Mouse (Mus musculus) stomach, postnatal 0 days (tissue): Measurements from ENCODE around the gene Tspan32. TPM values are rescaled to one million over a fixed set of nuclear protein-coding genes. Genes with fewer than 3 reads are reported as not detected.

Experiments used
- ATAC-seq: fragments of 200-750 bp; cut with Nextera tagmentation; 2 replicates; pipeline ENCODE4 v1.8.0; 2017; ENCODE audit not compliant: low FRiP score, low TSS enrichment
- DNase-seq: peaks from one replicate; pipeline ENCODE4 v3.0.0-alpha.2; 2016; ENCODE audit warnings: low spot score
- H3K27ac ChIP-seq: fragments of 300-500 bp; sonication (generic); replicated peaks from 2 replicates; pipeline ENCODE4 v1.5.1; 2014; ENCODE audit warnings: mild to moderate bottlenecking, control low read depth
- H3K27me3 ChIP-seq: fragments of 300-500 bp; sonication (generic); 2 replicates; pipeline ENCODE4 v1.6.1; 2014; ENCODE audit warnings: low read length; ENCODE audit not compliant: control insufficient read depth, insufficient read depth
- H3K36me3 ChIP-seq: fragments of 300-500 bp; sonication (generic); 2 replicates; pipeline ENCODE4 v1.6.1; 2014; ENCODE audit warnings: low read length, mixed read lengths; ENCODE audit not compliant: control insufficient read depth, insufficient read depth
- H3K4me1 ChIP-seq: fragments of 300-500 bp; sonication (generic); replicated peaks from 2 replicates; pipeline ENCODE4 v1.6.1; 2014; ENCODE audit warnings: antibody characterized with exemption; ENCODE audit not compliant: control insufficient read depth, insufficient read depth
- H3K4me2 ChIP-seq: fragments of 300-500 bp; sonication (generic); replicated peaks from 2 replicates; pipeline ENCODE4 v1.6.1; 2014; ENCODE audit warnings: low read depth, mild to moderate bottlenecking, control low read depth, moderate library complexity
- H3K4me3 ChIP-seq: fragments of 300-500 bp; sonication (generic); 2 replicates; pipeline ENCODE4 v1.5.1; 2014; ENCODE audit warnings: low read depth, low read length, control low read depth
- H3K9ac ChIP-seq: fragments of 300-500 bp; sonication (generic); 2 replicates; pipeline ENCODE4 v1.6.1; 2014; ENCODE audit warnings: mild to moderate bottlenecking, low read length, control low read depth, mixed read lengths
- H3K9me3 ChIP-seq: fragments of 300-500 bp; sonication (generic); 2 replicates; pipeline ENCODE4 v1.6.1; 2016; ENCODE audit warnings: low read length; ENCODE audit not compliant: control insufficient read depth
- CTCF ChIP-seq: IDR thresholded peaks from 2 replicates; pipeline ENCODE4 v1.5.1; 2016; ENCODE audit warnings: antibody characterized with exemption, low read depth, mild to moderate bottlenecking, moderate library complexity
- EP300 ChIP-seq: optimal IDR thresholded peaks from 2 replicates; pipeline ENCODE3; 2016; ENCODE audit warnings: antibody characterized with exemption
- WGBS: fragments of 180-500 bp; shearing (Covaris S2); extraction: QIAGEN DNeasy Blood & Tissue Kit; methylation state at CpG from one replicate; pipeline ENCODE4 v1.1.7; 2014; 5-methylcytosine and 5-hydroxymethylcytosine counted together
- polyA plus RNA-seq: library from polyadenylated mRNA; unstranded; fragments of >200 nt; fragmentation: Nextera tagmentation; extraction: Ambion mirVana; gene quantifications from 2 replicates; pipeline ENCODE4 v1.2.1, GENCODE M21; 2015

Tspan32 gene
- polyA plus RNA-seq, 1 experiment from 2014 or later: 0.61 TPM

GRCm38 (mm10) chr7:143033581-143033980 lies 28.7 kb downstream of the Tspan32 start:
- DNase-seq: no peak
- no peak overlapping the region for H3K27ac ChIP-seq
- no peaks in the 10 kb centered on the region for H3K9me3 ChIP-seq
- ATAC-seq: no peak
- H3K9ac ChIP-seq: no peak overlapping the region
- no peaks in the 10 kb centered on the region for H3K36me3 ChIP-seq
- H3K4me2 ChIP-seq: no peak overlapping the region
- no peaks in the 10 kb centered on the region for H3K4me1 ChIP-seq
- H3K4me3 ChIP-seq: no peak overlapping the region
- no peak for TF ChIP-seq EP300
- TF ChIP-seq CTCF: no peak
- H3K27me3 ChIP-seq: no peaks in the 10 kb centered on the region
- 73% methylated on average over 4 of the region's 4 CpGs for WGBS

GRCm38 (mm10) chr7:143034112-143034511 lies 29.3 kb downstream of the Tspan32 start:
- H3K4me1 ChIP-seq: no peaks in the 10 kb centered on the region
- no peak overlapping the region for H3K9ac ChIP-seq
- no peak for TF ChIP-seq CTCF
- H3K9me3 ChIP-seq: no peaks in the 10 kb centered on the region
- no peaks in the 10 kb centered on the region for H3K27me3 ChIP-seq
- H3K4me3 ChIP-seq: no peak overlapping the region
- no peak overlapping the region for H3K4me2 ChIP-seq
- H3K27ac ChIP-seq: no peak overlapping the region
- H3K36me3 ChIP-seq: no peaks in the 10 kb centered on the region
- ATAC-seq (no peak), DNase-seq (no peak)
- 87% methylated on average over 2 of the region's 2 CpGs for WGBS

- ATAC-seq (no peak), DNase-seq (no peak)
- no peaks in the 10 kb centered on the region for H3K4me1 ChIP-seq
- H3K36me3 ChIP-seq: no peaks in the 10 kb centered on the region
- no peak overlapping the region for H3K4me3 ChIP-seq
- no peak overlapping the region for H3K4me2 ChIP-seq
- H3K9me3 ChIP-seq: no peaks in the 10 kb centered on the region
- TF ChIP-seq EP300: no peak
- TF ChIP-seq CTCF: no peak
- no peak overlapping the region for H3K9ac ChIP-seq
- WGBS: 79% methylated on average over 8 of the region's 8 CpGs
- no peak overlapping the region for H3K27ac ChIP-seq
- H3K27me3 ChIP-seq: no peaks in the 10 kb centered on the region
Measured at GRCm38 (mm10) chr7:143034519-143035450, 29.9 kb downstream of the Tspan32 start.

GRCm38 (mm10) chr7:143036787-143037186 lies 31.9 kb downstream of the Tspan32 start:
- H3K9me3 ChIP-seq: no peaks in the 10 kb centered on the region
- DNase-seq (no peak), ATAC-seq (no peak)
- WGBS: 66% methylated on average over 3 of the region's 3 CpGs
- H3K4me3 ChIP-seq: no peak overlapping the region
- H3K9ac ChIP-seq: no peak overlapping the region
- no peaks in the 10 kb centered on the region for H3K36me3 ChIP-seq
- H3K4me2 ChIP-seq: no peak overlapping the region
- no peak overlapping the region for H3K27ac ChIP-seq
- no peaks in the 10 kb centered on the region for H3K4me1 ChIP-seq
- TF ChIP-seq CTCF: no peak
- no peak for TF ChIP-seq EP300
- H3K27me3 ChIP-seq: no peaks in the 10 kb centered on the region

- Histone ChIP-seq H3K9me3 (no peaks in the 10 kb centered on the region), H3K36me3 (no peaks in the 10 kb centered on the region), H3K9ac (no peak overlapping the region), H3K4me2 (no peak overlapping the region), H3K4me1 (no peaks in the 10 kb centered on the region), H3K27ac (no peak overlapping the region), H3K4me3 (no peak overlapping the region), H3K27me3 (no peaks in the 10 kb centered on the region)
- TF ChIP-seq CTCF: no peak
- TF ChIP-seq EP300: no peak
- ATAC-seq: no peak
- no peak for DNase-seq
- 90% methylated on average over 4 of the region's 4 CpGs for WGBS
Measured at GRCm38 (mm10) chr7:143037306-143037705, 32.5 kb downstream of the Tspan32 start.

GRCm38 (mm10) chr7:143038174-143038931 lies 33.5 kb downstream of the Tspan32 start:
- TF ChIP-seq EP300 (no peak), CTCF (no peak)
- DNase-seq (no peak), ATAC-seq (no peak)
- Histone ChIP-seq H3K4me1 (no peaks in the 10 kb centered on the region), H3K27ac (no peak overlapping the region), H3K4me2 (no peak overlapping the region), H3K9me3 (no peaks in the 10 kb centered on the region), H3K9ac (no peak overlapping the region), H3K4me3 (no peak overlapping the region), H3K27me3 (no peaks in the 10 kb centered on the region), H3K36me3 (no peaks in the 10 kb centered on the region)
- 88% methylated on average over 3 of the region's 3 CpGs for WGBS
